Mouse (Mus musculus): Measurements from ENCODE around the gene Lamb1.

- no peak for TF ChIP-seq CTCF (IDR thresholded peaks at IDR 0.05; ENCODE audit: low read depth, low read length)
- TF ChIP-seq POLR2AphosphoS5 (IDR thresholded peaks at IDR 0.05; ENCODE audit: insufficient replicate concordance, low read depth, low read length), result no peak
- TF ChIP-seq GATA1 (IDR thresholded peaks at IDR 0.05; ENCODE audit: borderline replicate concordance, low read length), result no peak
These were observed 6.5 kb downstream of the Lamb1 start for GRCm38 (mm10) chr12:31271361-31272011.
